Mouse (Mus musculus) heart, postnatal 0 days (tissue): ENCODE data around the gene Bckdhb. TPM values are rescaled to one million over a fixed set of nuclear protein-coding genes. Genes with fewer than 3 reads are reported as not detected.

Experiments
- ATAC-seq: fragments of 200-750 bp; cut with Nextera tagmentation; 2 replicates; pipeline ENCODE4 v1.8.0; 2017; ENCODE audit warnings: low read depth, moderate number of reproducible peaks, moderate library complexity; ENCODE audit not compliant: insufficient read depth
- DNase-seq: peaks from one replicate; pipeline ENCODE4 v3.0.0-alpha.2; 2016; ENCODE audit warnings: low spot score
- H3K27ac ChIP-seq: fragments of 300-500 bp; sonication (generic); 2 replicates; pipeline ENCODE4 v1.5.1; 2014; ENCODE audit warnings: low read depth, mild to moderate bottlenecking
- H3K27me3 ChIP-seq: fragments of 300-500 bp; sonication (generic); 2 replicates; pipeline ENCODE4 v1.6.1; 2014; ENCODE audit warnings: low read length, mixed read lengths; ENCODE audit not compliant: control insufficient read depth, insufficient read depth
- H3K36me3 ChIP-seq: fragments of 300-500 bp; sonication (generic); replicated peaks from 2 replicates; pipeline ENCODE4 v1.6.1; 2014; ENCODE audit warnings: low read length, mixed read lengths; ENCODE audit not compliant: control insufficient read depth, insufficient read depth
- H3K4me1 ChIP-seq: fragments of 300-500 bp; sonication (generic); 2 replicates; pipeline ENCODE4 v1.6.1; 2014; ENCODE audit warnings: antibody characterized with exemption; ENCODE audit not compliant: control insufficient read depth, insufficient read depth
- H3K4me2 ChIP-seq: fragments of 300-500 bp; sonication (generic); 2 replicates; pipeline ENCODE4 v1.6.1; 2014; ENCODE audit warnings: low read depth, mild to moderate bottlenecking, low read length, moderate library complexity
- H3K4me3 ChIP-seq: fragments of 300-500 bp; sonication (generic); 2 replicates; pipeline ENCODE4 v1.5.1; 2014; ENCODE audit warnings: low read depth, low read length
- H3K9ac ChIP-seq: fragments of 300-500 bp; sonication (generic); replicated peaks from 2 replicates; pipeline ENCODE4 v1.6.1; 2014; ENCODE audit warnings: low read depth, low read length, mixed read lengths
- H3K9me3 ChIP-seq: fragments of 300-500 bp; sonication (generic); replicated peaks from 2 replicates; pipeline ENCODE4 v1.6.1; 2016; ENCODE audit warnings: low read length; ENCODE audit not compliant: control insufficient read depth
- CTCF ChIP-seq: IDR thresholded peaks from 2 replicates; pipeline ENCODE4 v1.5.1; 2016; ENCODE audit warnings: antibody characterized with exemption, control low read depth, low read depth
- EP300 ChIP-seq: IDR thresholded peaks from 2 replicates; pipeline ENCODE4 v1.6.1; 2016; ENCODE audit warnings: antibody characterized with exemption, low read depth
- WGBS: fragments of 180-500 bp; shearing (Covaris S2); extraction: QIAGEN DNeasy Blood & Tissue Kit; methylation state at CpG from one replicate; pipeline ENCODE4 v1.1.7; 2014; 5-methylcytosine and 5-hydroxymethylcytosine counted together
- polyA plus RNA-seq: library from polyadenylated mRNA; unstranded; fragments of >200 nt; fragmentation: Nextera tagmentation; extraction: Ambion mirVana; gene quantifications from 2 replicates; pipeline ENCODE4 v1.2.1, GENCODE M21; 2015
- total RNA-seq: library from RNA; depleted of rRNA; stranded (reverse); fragments of >200 nt; gene quantifications from 2 replicates; pipeline ENCODE4 v1.2.3, GENCODE M21; 2014; ENCODE audit warnings: low replicate concordance; rRNA removed

Bckdhb gene
- total RNA-seq (40.5 and 59.9 TPM in 2 replicates), polyA plus RNA-seq (86.6 and 89.5 TPM in 2 replicates)

GRCm38 (mm10) chr9:83924878-83925687 lies at the start of gene Bckdhb:
TSS of gene Bckdhb (plus strand) at chr9:83925145.
- WGBS = under 1% methylated on average over 33 of the region's 46 CpGs
- H3K27ac ChIP-seq = peak within 1 kb of the TSS; percentile 77
- TF ChIP-seq EP300 (no peak), CTCF (no peak)

GRCm38 (mm10) chr9:83882191-83882590 lies 42.8 kb upstream of the Bckdhb start:
- Histone ChIP-seq H3K9ac (no peak overlapping the region), H3K9me3 (no peaks in the 10 kb centered on the region), H3K4me3 (no peak overlapping the region), H3K27me3 (no peaks in the 10 kb centered on the region), H3K27ac (no peak overlapping the region), H3K36me3 (no peaks in the 10 kb centered on the region), H3K4me1 (no peaks in the 10 kb centered on the region), H3K4me2 (no peak overlapping the region)
- WGBS = 67% methylated on average over 6 of the region's 6 CpGs
- no peak for TF ChIP-seq EP300
- TF ChIP-seq CTCF = no peak
- DNase-seq (no peak), ATAC-seq (no peak)

More at GRCm38 (mm10) chr9:83924878-83925687, at the start of gene Bckdhb:
- H3K4me3 ChIP-seq = peak within 1 kb of the TSS; percentile 88
- H3K4me2 ChIP-seq = peak within 1 kb of the TSS; percentile 89
- no peaks in the 10 kb centered on the region for H3K27me3 ChIP-seq
- peaks cover 9% of the 10 kb centered on the region for H3K4me1 ChIP-seq
- DNase-seq = peak; percentile 92
- H3K9ac ChIP-seq = peak within 1 kb of the TSS; percentile 78
- peak; percentile 99 for ATAC-seq
- no peaks in the 10 kb centered on the region for H3K36me3 ChIP-seq
- H3K9me3 ChIP-seq = no peaks in the 10 kb centered on the region

- TF ChIP-seq CTCF = no peak
- no peak for TF ChIP-seq EP300
- no peak overlapping the region for H3K9ac ChIP-seq
- no peak overlapping the region for H3K4me3 ChIP-seq
- H3K4me2 ChIP-seq = no peak overlapping the region
- H3K27me3 ChIP-seq = no peaks in the 10 kb centered on the region
- no peaks in the 10 kb centered on the region for H3K9me3 ChIP-seq
- no peak overlapping the region for H3K27ac ChIP-seq
- no peaks in the 10 kb centered on the region for H3K4me1 ChIP-seq
- H3K36me3 ChIP-seq = no peaks in the 10 kb centered on the region
- ATAC-seq = no peak
- DNase-seq = no peak
Observed at GRCm38 (mm10) chr9:83886149-83886548, 38.8 kb upstream of the Bckdhb start.

GRCm38 (mm10) chr9:83888214-83888613 lies 36.7 kb upstream of the Bckdhb start:
- DNase-seq (no peak), ATAC-seq (no peak)
- H3K4me1 ChIP-seq = no peaks in the 10 kb centered on the region
- no peaks in the 10 kb centered on the region for H3K9me3 ChIP-seq
- no peak overlapping the region for H3K4me3 ChIP-seq
- H3K27ac ChIP-seq = no peak overlapping the region
- H3K9ac ChIP-seq = no peak overlapping the region
- H3K4me2 ChIP-seq = no peak overlapping the region
- H3K36me3 ChIP-seq = no peaks in the 10 kb centered on the region
- H3K27me3 ChIP-seq = no peaks in the 10 kb centered on the region
- 84% methylated on average over 5 of the region's 5 CpGs for WGBS
- TF ChIP-seq EP300 (no peak), CTCF (no peak)

GRCm38 (mm10) chr9:83893073-83893472 lies 31.9 kb upstream of the Bckdhb start:
- DNase-seq (no peak), ATAC-seq (no peak)
- Histone ChIP-seq H3K4me3 (no peak overlapping the region), H3K27me3 (no peaks in the 10 kb centered on the region), H3K9me3 (no peaks in the 10 kb centered on the region), H3K36me3 (no peaks in the 10 kb centered on the region), H3K4me1 (no peaks in the 10 kb centered on the region), H3K27ac (no peak overlapping the region), H3K9ac (no peak overlapping the region), H3K4me2 (no peak overlapping the region)
- TF ChIP-seq EP300 (no peak), CTCF (no peak)
- WGBS = 61% methylated on average over 8 of the region's 8 CpGs

GRCm38 (mm10) chr9:83893767-83894330 lies 31.1 kb upstream of the Bckdhb start:
- 60% methylated on average over 4 of the region's 4 CpGs for WGBS
- H3K27ac ChIP-seq = no peak overlapping the region
- no peak overlapping the region for H3K4me2 ChIP-seq
- H3K4me3 ChIP-seq = no peak overlapping the region
- no peak overlapping the region for H3K9ac ChIP-seq
- H3K9me3 ChIP-seq = no peaks in the 10 kb centered on the region
- H3K4me1 ChIP-seq = no peaks in the 10 kb centered on the region
- no peaks in the 10 kb centered on the region for H3K27me3 ChIP-seq
- ATAC-seq (no peak), DNase-seq (no peak)
- TF ChIP-seq EP300 = no peak
- no peak for TF ChIP-seq CTCF
- H3K36me3 ChIP-seq = no peaks in the 10 kb centered on the region
